Mouse (Mus musculus) heart, embryonic 13.5 days (tissue): ENCODE results near the gene Myo9b. TPM values are rescaled to one million over a fixed set of nuclear protein-coding genes. Genes with fewer than 3 reads are reported as not detected.
A peak's percentile ranks its signal among the peaks of the same experiment; 100 is the strongest.
"Not testable (repeated sequence)": the region's sequence is repeated elsewhere in the genome, so short reads cannot be mapped to it uniquely, and the experiment has no call there.

ENCODE experiments used
- ATAC-seq: fragments of 200-750 bp; cut with Nextera tagmentation; 2 replicates; pipeline ENCODE4 v1.8.0; 2017; ENCODE audit warnings: moderate TSS enrichment; ENCODE audit not compliant: insufficient number of reproducible peaks, low FRiP score, low TSS enrichment; ENCODE audit errors: extremely low read depth
- H3K27ac ChIP-seq: fragments of 300-500 bp; sonication (generic); replicated peaks from 2 replicates; pipeline ENCODE4 v1.5.1; 2015; ENCODE audit warnings: moderate library complexity, mild to moderate bottlenecking, inconsistent platforms
- H3K27me3 ChIP-seq: fragments of 300-500 bp; sonication (generic); replicated peaks from 2 replicates; pipeline ENCODE4 v1.6.1; 2015; ENCODE audit warnings: mild to moderate bottlenecking, inconsistent platforms
- H3K36me3 ChIP-seq: fragments of 300-500 bp; sonication (generic); 2 replicates; pipeline ENCODE4 v1.6.1; 2015; ENCODE audit warnings: mild to moderate bottlenecking, inconsistent platforms
- H3K4me1 ChIP-seq: fragments of 300-500 bp; sonication (generic); 2 replicates; pipeline ENCODE4 v1.6.1; 2015; ENCODE audit warnings: inconsistent platforms
- H3K4me2 ChIP-seq: fragments of 300-500 bp; sonication (generic); 2 replicates; pipeline ENCODE4 v1.6.1; 2015; ENCODE audit warnings: inconsistent platforms, mild to moderate bottlenecking, moderate library complexity
- H3K4me3 ChIP-seq: fragments of 300-500 bp; sonication (generic); 2 replicates; pipeline ENCODE4 v1.5.1; 2015; ENCODE audit warnings: moderate library complexity, mild to moderate bottlenecking, inconsistent platforms
- H3K9ac ChIP-seq: fragments of 300-500 bp; sonication (generic); 2 replicates; pipeline ENCODE4 v1.6.1; 2015; ENCODE audit warnings: inconsistent platforms, mild to moderate bottlenecking, moderate library complexity
- H3K9me3 ChIP-seq: fragments of 300-500 bp; sonication (generic); 2 replicates; pipeline ENCODE4 v1.6.1; 2016; ENCODE audit warnings: inconsistent platforms
- WGBS: fragments of 180-500 bp; shearing (Covaris S2); methylation state at CpG from one replicate; pipeline ENCODE4 v1.1.7; 2015; ENCODE audit warnings: mixed read lengths; 5-methylcytosine and 5-hydroxymethylcytosine counted together
- polyA plus RNA-seq: library from polyadenylated mRNA; unstranded; fragments of >200 nt; fragmentation: Nextera tagmentation; extraction: Ambion mirVana; gene quantifications from 2 replicates; pipeline ENCODE4 v1.2.1, GENCODE M21; 2015

The Myo9b gene
- polyA plus RNA-seq, 1 experiment from 2014 or later, result 14.5 TPM

- Histone ChIP-seq H3K4me2 (no peak overlapping the region), H3K27ac (no peak overlapping the region), H3K4me1 (peaks cover 51% of the 10 kb centered on the region), H3K9me3 (no peaks in the 10 kb centered on the region), H3K27me3 (no peaks in the 10 kb centered on the region), H3K36me3 (peaks cover 32% of the 10 kb centered on the region), H3K4me3 (no peak overlapping the region), H3K9ac (0 out of 2 replicates have a peak overlapping the region, but pooled peaks have one; percentile 19)
- 84% methylated on average over 3 of the region's 3 CpGs for WGBS
- no peak for ATAC-seq
These were observed 3.7 kb downstream of the Myo9b start for GRCm38 (mm10) chr8:71276166-71276565.

GRCm38 (mm10) chr8:71279409-71279808 lies 6.9 kb downstream of the Myo9b start:
- not testable (repeated sequence) for H3K4me3 ChIP-seq, H3K27me3 ChIP-seq, H3K9me3 ChIP-seq, H3K4me2 ChIP-seq, H3K9ac ChIP-seq, ATAC-seq
- WGBS, result 84% methylated on average over 1 of the region's 1 CpGs
- H3K4me1 ChIP-seq, result peaks cover 65% of the 10 kb centered on the region
- 0 out of 2 replicates have a peak overlapping the region, but pooled peaks have one; percentile 24 for H3K27ac ChIP-seq
- H3K36me3 ChIP-seq, result peaks cover 28% of the 10 kb centered on the region

- not testable (repeated sequence) for H3K4me3 ChIP-seq, H3K4me2 ChIP-seq, H3K9me3 ChIP-seq, H3K36me3 ChIP-seq, ATAC-seq, H3K27me3 ChIP-seq
- H3K4me1 ChIP-seq, result peaks cover 54% of the 10 kb centered on the region
- H3K9ac ChIP-seq, result 0 out of 2 replicates have a peak overlapping the region, but pooled peaks have one; percentile 16
- peak overlapping the region; percentile 94 for H3K27ac ChIP-seq
- WGBS, result 48% methylated on average over 1 of the region's 1 CpGs
These were observed 9.2 kb downstream of the Myo9b start for GRCm38 (mm10) chr8:71281731-71282130.

- Histone ChIP-seq H3K4me2 (peak overlapping the region; percentile 53), H3K36me3 (peaks cover 5% of the 10 kb centered on the region; the same call in 1 of the 2 replicates), H3K27me3 (no peaks in the 10 kb centered on the region), H3K4me3 (no peak overlapping the region), H3K9ac (peak overlapping the region; percentile 64), H3K27ac (peak overlapping the region; percentile 94), H3K9me3 (no peaks in the 10 kb centered on the region), H3K4me1 (peaks cover 54% of the 10 kb centered on the region)
- WGBS, result 39% methylated on average over 5 of the region's 5 CpGs
- 0 out of 2 replicates have a peak, but pooled peaks have one; percentile 20 for ATAC-seq
These were observed 10.1 kb downstream of the Myo9b start for GRCm38 (mm10) chr8:71282621-71283020.

- not testable (repeated sequence) for H3K27ac ChIP-seq, H3K9ac ChIP-seq, H3K4me2 ChIP-seq, ATAC-seq, H3K9me3 ChIP-seq, H3K27me3 ChIP-seq, H3K4me3 ChIP-seq
- Histone ChIP-seq H3K4me1 (peaks cover 65% of the 10 kb centered on the region), H3K36me3 (peaks cover 33% of the 10 kb centered on the region)
- WGBS, result 71% methylated on average over 2 of the region's 2 CpGs
These were observed 13.7 kb downstream of the Myo9b start for GRCm38 (mm10) chr8:71286223-71286622.

- Histone ChIP-seq H3K36me3 (peaks cover 55% of the 10 kb centered on the region), H3K4me1 (peaks cover 46% of the 10 kb centered on the region), H3K4me2 (no peak overlapping the region), H3K9ac (no peak overlapping the region), H3K4me3 (no peak overlapping the region), H3K9me3 (no peaks in the 10 kb centered on the region), H3K27me3 (no peaks in the 10 kb centered on the region), H3K27ac (peak overlapping the region; percentile 44; the same call in 1 of the 2 replicates)
- 50% methylated on average over 3 of the region's 3 CpGs for WGBS
- ATAC-seq, result no peak
These were observed 16.0 kb downstream of the Myo9b start for GRCm38 (mm10) chr8:71288441-71288949.

GRCm38 (mm10) chr8:71289098-71289497 lies 16.6 kb downstream of the Myo9b start:
- WGBS, result 37% methylated on average over 7 of the region's 7 CpGs
- Histone ChIP-seq H3K4me2 (no peak overlapping the region), H3K36me3 (peaks cover 58% of the 10 kb centered on the region), H3K4me3 (no peak overlapping the region), H3K27me3 (no peaks in the 10 kb centered on the region), H3K9me3 (no peaks in the 10 kb centered on the region), H3K9ac (no peak overlapping the region), H3K27ac (peak overlapping the region; percentile 44), H3K4me1 (peaks cover 41% of the 10 kb centered on the region)
- no peak for ATAC-seq

- Histone ChIP-seq H3K27me3 (no peaks in the 10 kb centered on the region), H3K9ac (no peak overlapping the region), H3K4me2 (no peak overlapping the region), H3K4me3 (no peak overlapping the region), H3K9me3 (no peaks in the 10 kb centered on the region), H3K4me1 (peaks cover 29% of the 10 kb centered on the region), H3K27ac (no peak overlapping the region), H3K36me3 (peaks cover 70% of the 10 kb centered on the region)
- WGBS, result 94% methylated on average over 21 of the region's 21 CpGs
- no peak for ATAC-seq
These were observed 17.7 kb downstream of the Myo9b start for GRCm38 (mm10) chr8:71290211-71290610.

GRCm38 (mm10) chr8:71290911-71291310 lies 18.4 kb downstream of the Myo9b start:
- Histone ChIP-seq H3K4me2 (no peak overlapping the region), H3K4me1 (peaks cover 27% of the 10 kb centered on the region), H3K36me3 (peaks cover 75% of the 10 kb centered on the region), H3K27ac (0 out of 2 replicates have a peak overlapping the region, but pooled peaks have one; percentile 15), H3K9me3 (no peaks in the 10 kb centered on the region), H3K27me3 (no peaks in the 10 kb centered on the region), H3K4me3 (no peak overlapping the region), H3K9ac (no peak overlapping the region)
- ATAC-seq, result no peak
- 90% methylated on average over 10 of the region's 10 CpGs for WGBS

GRCm38 (mm10) chr8:71291351-71291750 lies 18.8 kb downstream of the Myo9b start:
- Histone ChIP-seq H3K27me3 (no peaks in the 10 kb centered on the region), H3K36me3 (peaks cover 80% of the 10 kb centered on the region), H3K4me2 (no peak overlapping the region), H3K4me3 (no peak overlapping the region), H3K4me1 (peaks cover 31% of the 10 kb centered on the region), H3K27ac (0 out of 2 replicates have a peak overlapping the region, but pooled peaks have one; percentile 15), H3K9ac (no peak overlapping the region), H3K9me3 (no peaks in the 10 kb centered on the region)
- ATAC-seq, result no peak
- 66% methylated on average over 6 of the region's 6 CpGs for WGBS

- Histone ChIP-seq H3K4me1 (peaks cover 38% of the 10 kb centered on the region), H3K36me3 (peaks cover 94% of the 10 kb centered on the region)
- H3K27ac ChIP-seq, ATAC-seq, H3K9ac ChIP-seq, H3K4me2 ChIP-seq, H3K27me3 ChIP-seq, H3K9me3 ChIP-seq, H3K4me3 ChIP-seq: not testable (repeated sequence)
- 90% methylated on average over 3 of the region's 3 CpGs for WGBS
These were observed 21.4 kb downstream of the Myo9b start for GRCm38 (mm10) chr8:71293930-71294329.

- WGBS, result 92% methylated on average over 2 of the region's 2 CpGs
- no peak overlapping the region for H3K9ac ChIP-seq
- ATAC-seq, result no peak
- peaks cover 84% of the 10 kb centered on the region for H3K36me3 ChIP-seq
- peaks cover 31% of the 10 kb centered on the region for H3K4me1 ChIP-seq
- H3K27me3 ChIP-seq, result no peaks in the 10 kb centered on the region
- no peak overlapping the region for H3K4me2 ChIP-seq
- H3K27ac ChIP-seq, result no peak overlapping the region
- H3K4me3 ChIP-seq, result no peak overlapping the region
- no peaks in the 10 kb centered on the region for H3K9me3 ChIP-seq
These were observed 23.7 kb downstream of the Myo9b start for GRCm38 (mm10) chr8:71296188-71296621.
